Mouse (Mus musculus): ENCODE measurements around the gene Tgtp2. TPM values are rescaled to one million over a fixed set of nuclear protein-coding genes. Genes with fewer than 3 reads are reported as not detected.
A peak's percentile ranks its signal among the peaks of the same experiment; 100 is the strongest.
"Not testable (repeated sequence)": the region's sequence is repeated elsewhere in the genome, so short reads cannot be mapped to it uniquely, and the experiment has no call there.

Tgtp2 gene
- polyA plus RNA-seq, 1 experiment from 2014 or later = 1.3 TPM

DNA sequence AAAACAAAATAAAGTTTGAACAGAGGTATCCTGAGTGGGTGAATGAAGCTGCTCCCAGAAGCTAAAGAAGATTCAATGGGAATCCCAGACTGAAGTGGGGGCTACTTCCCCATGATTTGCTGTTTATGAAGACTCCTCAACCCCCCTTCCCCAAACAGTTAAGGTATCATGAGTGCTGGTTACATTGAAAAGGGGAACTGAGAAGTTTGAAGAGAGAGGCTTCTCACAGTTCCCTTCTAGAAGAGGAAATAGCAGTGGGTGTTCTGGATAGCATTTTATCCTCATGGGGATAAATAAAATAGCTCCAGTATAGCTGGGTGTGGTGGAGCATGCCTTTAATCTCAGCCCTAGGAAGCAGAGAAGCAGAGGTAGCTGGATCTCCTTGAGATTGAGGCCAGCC is 13.9 kb downstream of the Tgtp2 start:
- not testable (repeated sequence) for H3K4me1 ChIP-seq; ATAC-seq (ENCODE audit: borderline replicate concordance, extremely low read depth, low FRiP score, low TSS enrichment); H3K9ac ChIP-seq; H3K4me2 ChIP-seq; H3K9me3 ChIP-seq; H3K27ac ChIP-seq; H3K36me3 ChIP-seq; H3K27me3 ChIP-seq; H3K4me3 ChIP-seq

DNA sequence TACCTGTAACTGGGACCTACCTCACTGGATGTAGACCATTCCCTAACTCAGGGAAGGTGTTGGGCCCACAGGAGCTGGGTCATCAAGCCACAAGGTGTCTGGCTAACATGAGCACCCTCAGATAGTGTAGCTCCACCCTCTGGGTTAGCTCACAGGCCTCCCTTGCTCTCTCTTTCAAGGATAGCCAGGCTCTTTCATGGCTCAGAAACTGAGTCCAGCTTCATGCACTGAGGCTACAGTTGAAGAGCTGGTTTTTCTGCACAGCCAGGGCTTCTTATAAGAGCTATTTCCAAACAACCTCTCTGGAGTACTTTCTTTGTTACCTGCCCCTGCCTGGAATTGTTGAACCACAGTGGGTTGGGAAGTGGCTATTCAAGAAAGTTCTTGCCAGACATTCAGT is 51.9 kb downstream of the Tgtp2 start:
- H3K27ac ChIP-seq = peak overlapping the region; percentile 53; the same call in 1 of the 2 replicates
- not testable (repeated sequence) for H3K4me2 ChIP-seq, H3K27me3 ChIP-seq, H3K9ac ChIP-seq, H3K4me3 ChIP-seq, H3K36me3 ChIP-seq, H3K9me3 ChIP-seq, H3K4me1 ChIP-seq
- peak; percentile 81 for ATAC-seq (ENCODE audit: borderline replicate concordance, extremely low read depth, low FRiP score, low TSS enrichment)

Other genes starting within 250 kb of the Tgtp2 start
- 5.4 and 5.7 TPM in 2 replicates for gene Trim41, start 246.9 kb downstream of the Tgtp2 start, polyA plus RNA-seq (2015; fragmentation: Nextera tagmentation; extraction: Ambion mirVana)
- 0.54 and 1.1 TPM in 2 replicates for gene Trim7, start 238.1 kb downstream of the Tgtp2 start, polyA plus RNA-seq (2015; fragmentation: Nextera tagmentation; extraction: Ambion mirVana)
- 3.0 and 8.2 TPM in 2 replicates for gene Gm12184, start 237.6 kb downstream of the Tgtp2 start, polyA plus RNA-seq (2015; fragmentation: Nextera tagmentation; extraction: Ambion mirVana)
- 9.6 and 11.8 TPM in 2 replicates for gene Irgm1, start 192.5 kb downstream of the Tgtp2 start, polyA plus RNA-seq (2015; fragmentation: Nextera tagmentation; extraction: Ambion mirVana)
- 0.25 and 0.30 TPM in 2 replicates for gene Gm5431, start 162.0 kb downstream of the Tgtp2 start, polyA plus RNA-seq (2015; fragmentation: Nextera tagmentation; extraction: Ambion mirVana)
- gene Psme2b, start 118.0 kb downstream of the Tgtp2 start, polyA plus RNA-seq (2015; fragmentation: Nextera tagmentation; extraction: Ambion mirVana) = 2.3 and 2.8 TPM in 2 replicates
- gene Olfr56, start 85.3 kb downstream of the Tgtp2 start, polyA plus RNA-seq (2015; fragmentation: Nextera tagmentation; extraction: Ambion mirVana) = 0.05 TPM in 1 of 2 replicates, not detected in the other
- 0.45 and 0.69 TPM in 2 replicates for gene 9930111J21Rik1, start 84.8 kb downstream of the Tgtp2 start, polyA plus RNA-seq (2015; fragmentation: Nextera tagmentation; extraction: Ambion mirVana)
- 0.05 TPM in 1 of 2 replicates, not detected in the other for gene Gm12185, start 72.0 kb downstream of the Tgtp2 start, polyA plus RNA-seq (2015; fragmentation: Nextera tagmentation; extraction: Ambion mirVana)
- 0.52 and 2.0 TPM in 2 replicates for gene Tgtp1, start 70.0 kb downstream of the Tgtp2 start, polyA plus RNA-seq (2015; fragmentation: Nextera tagmentation; extraction: Ambion mirVana)
- gene 9930111J21Rik2, start 13.0 kb downstream of the Tgtp2 start, polyA plus RNA-seq (2015; fragmentation: Nextera tagmentation; extraction: Ambion mirVana) = 0.55 and 1.1 TPM in 2 replicates
- 2.6 and 3.1 TPM in 2 replicates for gene Ifi47, start 12.4 kb upstream of the Tgtp2 start, polyA plus RNA-seq (2015; fragmentation: Nextera tagmentation; extraction: Ambion mirVana)
- not detected in 2 replicates for gene Olfr1396, start 50.7 kb upstream of the Tgtp2 start, polyA plus RNA-seq (2015; fragmentation: Nextera tagmentation; extraction: Ambion mirVana)
- gene Olfr1395, start 78.1 kb upstream of the Tgtp2 start, polyA plus RNA-seq (2015; fragmentation: Nextera tagmentation; extraction: Ambion mirVana) = not detected in 2 replicates
- gene Olfr1394, start 90.2 kb upstream of the Tgtp2 start, polyA plus RNA-seq (2015; fragmentation: Nextera tagmentation; extraction: Ambion mirVana) = not detected in 2 replicates
- 0.48 and 1.1 TPM in 2 replicates for gene Btnl9, start 123.0 kb upstream of the Tgtp2 start, polyA plus RNA-seq (2015; fragmentation: Nextera tagmentation; extraction: Ambion mirVana)
- 37.6 and 40.3 TPM in 2 replicates for gene Zfp62, start 139.1 kb upstream of the Tgtp2 start, polyA plus RNA-seq (2015; fragmentation: Nextera tagmentation; extraction: Ambion mirVana)
- gene Mgat1, start 180.0 kb upstream of the Tgtp2 start, polyA plus RNA-seq (2015; fragmentation: Nextera tagmentation; extraction: Ambion mirVana) = 65.0 and 69.6 TPM in 2 replicates
- not detected in 2 replicates for gene Olfr1393, start 214.1 kb upstream of the Tgtp2 start, polyA plus RNA-seq (2015; fragmentation: Nextera tagmentation; extraction: Ambion mirVana)
- gene Olfr1392, start 221.1 kb upstream of the Tgtp2 start, polyA plus RNA-seq (2015; fragmentation: Nextera tagmentation; extraction: Ambion mirVana) = not detected in 2 replicates
- gene Olfr10, start 240.5 kb upstream of the Tgtp2 start, polyA plus RNA-seq (2015; fragmentation: Nextera tagmentation; extraction: Ambion mirVana) = not detected in 2 replicates